Mouse (Mus musculus) spleen, adult 18-20 months (tissue): ENCODE data around the gene Dntt.

Source experiments
- DNase-seq, 2 experiments: peaks; one replicate each; pipeline ENCODE4 v3.0.0; 2022; ENCODE audit warnings: mixed read lengths in 2 of 2

Gene Dntt

GRCm38 (mm10) chr19:41073746-41074455 is 44.8 kb downstream of the Dntt start:
- no peak for DNase-seq

GRCm38 (mm10) chr19:41076906-41077305 is 47.8 kb downstream of the Dntt start, which contains the start of gene Opalin:
Gene Opalin, minus strand, starts transcription at chr19:41077113.
- DNase-seq, result no peak

GRCm38 (mm10) chr19:41081589-41081988 is 52.5 kb downstream of the Dntt start:
- no peak for DNase-seq

GRCm38 (mm10) chr19:41083646-41084045 is 54.6 kb downstream of the Dntt start:
- no peak for DNase-seq

GRCm38 (mm10) chr19:41086289-41086688 is 57.2 kb downstream of the Dntt start:
- no peak for DNase-seq

GRCm38 (mm10) chr19:41086700-41087099 is 57.6 kb downstream of the Dntt start:
- peak in 1 of 2 experiments; percentile 66 for DNase-seq

- no peak for DNase-seq
These were observed 58.8 kb downstream of the Dntt start for GRCm38 (mm10) chr19:41087901-41088300.

- DNase-seq, result no peak
These were observed 59.4 kb downstream of the Dntt start for GRCm38 (mm10) chr19:41088491-41088890.

GRCm38 (mm10) chr19:41089833-41090232 is 60.8 kb downstream of the Dntt start:
- peak in 1 of 2 experiments; percentile 51 for DNase-seq

- DNase-seq, result no peak
These were observed 62.8 kb downstream of the Dntt start for GRCm38 (mm10) chr19:41091901-41092300.

- DNase-seq, result no peak
These were observed 68.0 kb downstream of the Dntt start for GRCm38 (mm10) chr19:41097038-41097437.

GRCm38 (mm10) chr19:41100863-41101262 is 71.8 kb downstream of the Dntt start:
- no peak for DNase-seq

GRCm38 (mm10) chr19:41101390-41101789 is 72.3 kb downstream of the Dntt start:
- no peak for DNase-seq

GRCm38 (mm10) chr19:41104922-41105321 is 75.8 kb downstream of the Dntt start:
- DNase-seq, result no peak

GRCm38 (mm10) chr19:41107530-41107929 is 78.5 kb downstream of the Dntt start:
- DNase-seq, result no peak

GRCm38 (mm10) chr19:41108666-41109065 is 79.6 kb downstream of the Dntt start:
- DNase-seq, result no peak
